Mouse (Mus musculus): ENCODE data around the gene Pik3c2a. TPM values are rescaled to one million over a fixed set of nuclear protein-coding genes. Genes with fewer than 3 reads are reported as not detected.

The Pik3c2a gene
- total RNA-seq, 2 experiments from 2014 or later: 26.6 to 33.3 TPM

DNA sequence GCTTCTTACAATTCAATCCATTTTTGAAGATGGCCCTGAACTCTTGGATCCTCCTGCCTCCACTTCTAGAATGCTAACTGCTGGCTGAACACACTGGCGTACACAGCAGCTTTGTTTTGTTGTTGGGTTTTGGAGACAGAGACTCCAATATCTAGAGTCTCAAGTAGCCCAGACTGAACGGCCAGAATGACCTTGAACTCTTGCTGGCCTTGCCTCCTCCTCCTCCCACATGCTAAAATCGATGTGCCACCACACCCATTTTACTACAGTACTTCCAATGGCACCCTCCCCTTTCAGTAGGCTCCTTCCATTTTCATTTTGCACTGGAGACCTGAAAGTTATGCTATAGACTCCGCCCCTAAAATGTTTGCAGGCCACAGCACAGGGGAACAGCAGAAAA, 142.1 kb downstream of the Pik3c2a start:
- DNase-seq (ENCODE audit: low spot score in 2 of 2): no peak

GRCm38 (mm10) chr7:116298851-116299250, 144.4 kb downstream of the Pik3c2a start:
- DNase-seq (ENCODE audit: low spot score in 2 of 2): no peak

DNA sequence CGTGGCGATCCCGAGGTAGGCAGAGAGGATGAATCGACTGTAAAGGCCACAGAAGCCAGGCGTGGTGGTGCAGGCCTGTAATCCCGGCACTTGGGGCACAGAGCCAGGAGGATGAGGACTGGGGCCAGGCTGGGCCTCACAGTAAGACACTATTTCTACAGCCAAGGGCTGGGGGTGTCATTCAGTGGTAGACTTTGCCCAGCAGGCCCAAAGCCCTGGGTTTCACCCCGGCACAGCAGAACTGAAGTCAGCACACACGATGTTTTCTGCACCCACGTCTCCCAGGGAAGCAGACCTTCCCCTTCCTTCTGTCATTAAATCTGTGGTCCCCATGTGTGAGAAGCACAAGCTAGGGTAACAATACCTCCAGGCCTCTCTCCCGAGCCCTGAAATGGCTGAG, 144.9 kb downstream of the Pik3c2a start:
- peak in 1 of 2 experiments; percentile 12 for DNase-seq (ENCODE audit: low spot score in 2 of 2)

DNA sequence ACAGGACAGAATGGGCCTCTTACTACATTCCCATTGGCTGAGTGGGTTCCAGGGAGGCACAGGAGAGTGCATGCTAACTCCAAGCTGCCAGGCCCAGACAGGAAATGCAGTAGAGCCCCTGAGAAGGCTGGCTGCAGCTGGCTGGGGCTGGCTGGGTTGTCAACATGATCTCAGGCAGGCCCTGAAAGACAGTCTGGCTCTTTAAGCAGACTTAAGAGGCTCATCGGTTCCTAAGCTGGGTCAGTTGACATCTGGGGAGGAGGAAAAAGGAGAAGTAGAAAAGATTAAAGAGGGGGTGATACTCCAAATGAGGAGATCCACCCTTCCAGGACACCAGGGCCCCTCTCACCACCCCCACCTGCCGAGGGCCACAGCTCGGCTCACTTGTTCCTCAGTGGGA, 148.3 kb downstream of the Pik3c2a start:
- DNase-seq (ENCODE audit: low spot score in 2 of 2): no peak

DNA sequence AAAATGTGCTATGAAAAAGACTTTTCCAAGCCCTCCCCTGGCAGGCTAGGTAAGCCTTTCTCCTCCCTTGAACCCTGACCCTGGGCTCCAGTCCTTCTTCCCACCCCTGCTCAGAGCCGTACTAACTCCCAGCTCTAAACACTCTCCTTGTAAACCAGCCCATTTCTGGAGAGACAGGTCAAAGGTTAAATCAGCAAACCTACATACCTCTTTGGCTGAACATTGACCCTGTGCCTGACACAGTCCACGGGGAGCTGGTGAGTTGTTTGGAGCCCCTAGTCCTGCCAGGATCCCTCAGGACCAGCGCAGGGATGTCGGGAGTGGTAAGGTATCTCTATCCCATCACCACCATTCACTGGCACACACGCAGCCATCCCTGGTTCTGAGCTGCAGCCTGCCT, 150.9 kb downstream of the Pik3c2a start:
- DNase-seq (ENCODE audit: low spot score in 2 of 2): no peak

GRCm38 (mm10) chr7:116290559-116290958, 152.7 kb downstream of the Pik3c2a start:
- no peak for DNase-seq (ENCODE audit: low spot score in 2 of 2)

DNA sequence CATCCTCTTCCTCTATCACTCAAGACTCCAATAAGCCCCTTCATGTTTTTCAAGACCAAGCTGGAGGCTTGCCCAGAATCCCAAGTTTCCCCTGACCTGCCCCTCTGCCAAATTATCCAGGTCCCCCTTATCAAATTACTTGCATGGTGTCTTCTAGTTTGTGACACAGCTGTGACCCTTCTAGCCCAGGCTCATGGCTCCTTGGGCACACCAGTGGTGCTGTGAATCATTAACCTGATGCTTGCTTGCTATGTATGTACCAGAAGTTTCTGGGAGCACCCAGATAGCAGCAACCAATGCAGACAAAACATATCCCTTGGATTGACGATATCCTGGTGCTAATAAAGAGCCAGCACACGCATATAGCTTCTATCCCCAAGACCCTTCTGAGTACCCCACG, 154.3 kb downstream of the Pik3c2a start:
- no peak for DNase-seq (ENCODE audit: low spot score in 2 of 2)

DNA sequence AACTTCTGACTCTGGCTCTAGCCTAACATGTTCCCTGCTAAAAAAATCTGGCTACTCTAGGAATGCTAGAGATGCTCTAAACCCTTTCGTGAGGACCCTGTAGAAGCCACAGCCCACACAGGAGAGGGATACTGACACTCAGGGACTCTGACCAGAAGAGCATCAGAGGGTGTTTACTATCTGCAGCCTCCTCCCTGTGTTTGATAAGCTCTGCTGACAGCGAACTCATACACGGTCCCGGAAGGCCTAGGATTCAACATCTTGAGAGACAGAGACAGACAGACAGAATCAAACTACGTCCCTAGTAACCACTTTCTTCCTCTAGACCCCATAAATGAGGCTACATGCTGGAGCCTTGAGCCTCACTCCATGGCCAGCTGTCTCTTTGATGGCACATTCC, 155.3 kb downstream of the Pik3c2a start:
- DNase-seq (ENCODE audit: low spot score in 2 of 2): no peak

Other genes with a start within 250 kb of the Pik3c2a start
- gene Plekha7, start 135.1 kb downstream of the Pik3c2a start, total RNA-seq (2021): 10 to 100 TPM; 15.3 to 26.0 TPM
- gene Rps13, start 109.3 kb downstream of the Pik3c2a start, total RNA-seq (2021): 100 to 1,000 TPM; 219 to 224 TPM
- gene Nucb2, start 60.9 kb upstream of the Pik3c2a start, total RNA-seq (2021): 10 to 100 TPM; 26.6 to 30.4 TPM

Measured in layer of hippocampus, postnatal 14 days (tissue).